29 mouse cellular contexts compared by ENCODE assay signal in the genomic region with DNA sequence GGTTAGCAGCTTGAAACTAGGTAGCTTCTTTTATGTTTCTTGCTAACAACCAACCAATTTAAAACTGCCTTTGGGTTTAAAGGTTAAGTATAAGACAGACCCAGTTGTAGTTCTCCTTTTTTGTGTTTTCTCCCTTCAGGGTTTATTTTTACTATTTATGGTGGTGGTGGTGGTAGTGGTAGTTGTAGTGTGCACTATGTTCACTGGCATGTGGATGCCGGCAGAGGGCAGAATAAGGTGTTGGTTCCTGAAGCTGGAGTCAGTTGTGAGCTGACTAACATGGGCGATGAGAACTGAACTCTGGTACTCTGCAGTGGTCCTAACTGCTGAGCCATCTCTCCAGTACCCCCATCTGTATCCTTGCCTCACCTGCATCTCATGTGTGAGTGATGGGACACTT. TPM values are rescaled to one million over a fixed set of nuclear protein-coding genes. Genes with fewer than 3 reads are reported as not detected.
DNase-seq lines count a peak whose midpoint lies in the region; ATAC-seq lines count a peak whose summit lies in the region.
"Had no signal": no experiment of that assay in that cellular context is flagged by ENCODE, and none has a peak within 500 bp of the region (broad histone marks: within the 10 kb centered on the region; RNA-seq: fewer than 3 reads in every experiment).

No protein-coding gene starts in this region.

- DNase-seq in heart, adult 11 months, result peak; percentile 52
- no peak for DNase-seq in heart, adult 8-10 months (ENCODE audit: low spot score)
- DNase-seq in R1 (ENCODE audit: low read depth, low spot score), result peak; percentile 63
- no peak for DNase-seq in thymus, postnatal 0 days (ENCODE audit: low spot score)
- no peak for DNase-seq in midbrain, embryonic 10.5 days (ENCODE audit: low spot score)
- DNase-seq: cerebellum, adult 11 months; cerebellum, adult 9-10 months; cerebellum, postnatal 36 days; kidney, adult 2 months; layer of hippocampus, postnatal 36 days; left cerebral cortex, postnatal 4 days; thymus, postnatal 25 days had no signal

- H3K27me3 ChIP-seq in megakaryocyte, embryonic 14.5 days (replicated peaks), result no peaks in the 10 kb centered on the region
- no peaks in the 10 kb centered on the region for H3K27me3 ChIP-seq in liver, embryonic 16.5 days (ENCODE audit: control insufficient read depth, insufficient read depth, low read depth, low read length)
- H3K27me3 ChIP-seq in midbrain, embryonic 10.5 days (ENCODE audit: low read depth, poor library complexity, severe bottlenecking), result no peaks in the 10 kb centered on the region
- H3K27me3 ChIP-seq: forebrain, embryonic 15.5 days; intestine, embryonic 15.5 days; lung, embryonic 15.5 days; midbrain, embryonic 13.5 days; neural tube, embryonic 13.5 days had no signal

- no peak overlapping the region for H3K9ac ChIP-seq in liver, embryonic 16.5 days (ENCODE audit: low read depth, low read length)
- H3K9ac ChIP-seq: forebrain, embryonic 15.5 days; intestine, embryonic 15.5 days; lung, embryonic 15.5 days; midbrain, embryonic 13.5 days; neural tube, embryonic 13.5 days had no signal

- no peaks in the 10 kb centered on the region for H3K9me3 ChIP-seq in megakaryocyte, embryonic 14.5 days
- no peaks in the 10 kb centered on the region for H3K9me3 ChIP-seq in liver, embryonic 16.5 days (replicated peaks; ENCODE audit: control insufficient read depth, low read length)
- H3K9me3 ChIP-seq in midbrain, embryonic 10.5 days (replicated peaks), result no peaks in the 10 kb centered on the region
- H3K9me3 ChIP-seq: forebrain, embryonic 10.5 days; forebrain, embryonic 15.5 days; G1E; intestine, embryonic 15.5 days; lung, embryonic 15.5 days; midbrain, embryonic 13.5 days; neural tube, embryonic 13.5 days had no signal

- peak overlapping the region; percentile 37 for H3K4me2 ChIP-seq in liver, embryonic 16.5 days (ENCODE audit: low read depth, low read length)
- H3K4me2 ChIP-seq: forebrain, embryonic 15.5 days; heart, embryonic 11.5 days; intestine, embryonic 15.5 days; lung, embryonic 15.5 days; midbrain, embryonic 13.5 days; neural tube, embryonic 13.5 days had no signal

- 85% methylated on average over 2 of the region's 2 CpGs for WGBS in liver, embryonic 16.5 days (ENCODE audit: insufficient replicate concordance)
- WGBS in midbrain, embryonic 10.5 days, result 96% methylated on average over 2 of the region's 2 CpGs

- peaks cover 72% of the 10 kb centered on the region for H3K36me3 ChIP-seq in megakaryocyte, embryonic 14.5 days (replicated peaks; ENCODE audit: low read length)
- peaks cover 39% of the 10 kb centered on the region for H3K36me3 ChIP-seq in liver, embryonic 16.5 days (ENCODE audit: control insufficient read depth, insufficient read depth)
- peaks cover 35% of the 10 kb centered on the region for H3K36me3 ChIP-seq in midbrain, embryonic 10.5 days

- no peak for ATAC-seq in megakaryocyte, adult 5-6 weeks (ENCODE audit: poor library complexity, severe bottlenecking)
- ATAC-seq in liver, embryonic 16.5 days (ENCODE audit: low read depth), result no peak
- ATAC-seq: CD4-positive, CD25-positive, alpha-beta regulatory T cell, adult 4 months; forebrain, embryonic 15.5 days; hindbrain, embryonic 16.5 days; intestine, embryonic 15.5 days; midbrain, embryonic 13.5 days had no signal

- H3K4me3 ChIP-seq in megakaryocyte, embryonic 14.5 days (replicated peaks), result peak overlapping the region; percentile 84
- H3K4me3 ChIP-seq in liver, embryonic 16.5 days (ENCODE audit: low read depth, low read length), result 0 out of 2 replicates have a peak overlapping the region, but pooled peaks have one; percentile 6
- no peak overlapping the region for H3K4me3 ChIP-seq in midbrain, embryonic 10.5 days
- H3K4me3 ChIP-seq: forebrain, embryonic 10.5 days; forebrain, embryonic 15.5 days; intestine, embryonic 15.5 days; lung, embryonic 15.5 days; midbrain, embryonic 13.5 days; neural tube, embryonic 13.5 days had no signal

- H3K4me1 ChIP-seq in megakaryocyte, embryonic 14.5 days, result peaks cover 95% of the 10 kb centered on the region
- H3K4me1 ChIP-seq in liver, embryonic 16.5 days (ENCODE audit: control insufficient read depth, low read depth, low read length), result peaks cover 49% of the 10 kb centered on the region
- H3K4me1 ChIP-seq in midbrain, embryonic 10.5 days, result peaks cover 20% of the 10 kb centered on the region

- H3K27ac ChIP-seq in liver, embryonic 16.5 days (ENCODE audit: low read length), result no peak overlapping the region
- H3K27ac ChIP-seq in midbrain, embryonic 10.5 days (replicated peaks), result no peak overlapping the region
- H3K27ac ChIP-seq: forebrain, embryonic 10.5 days; forebrain, embryonic 15.5 days; intestine, embryonic 15.5 days; kidney, postnatal 0 days; lung, embryonic 15.5 days; midbrain, embryonic 13.5 days; neural tube, embryonic 13.5 days had no signal

RNA-seq across cellular contexts. Expression of a gene that starts 49.0 kb away (rescaled TPM):
- total RNA-seq in heart, adult 8-10 months (2022), result under 1 TPM in 2 of 4 experiments, not detected in 2; 0.14 to 0.37 TPM
- not detected in 2 replicates for polyA plus RNA-seq in megakaryocyte, embryonic 14.5 days (2012; ENCODE audit: insufficient read depth, low replicate concordance)
- not detected in 2 replicates for total RNA-seq in megakaryocyte, adult 5-6 weeks (2015)
- total RNA-seq in megakaryocyte, adult 5-6 weeks (2017), result 0.22 TPM in 1 of 2 replicates, not detected in the other
- polyA plus RNA-seq in liver, embryonic 16.5 days (2015; fragmentation: Nextera tagmentation; extraction: Ambion mirVana), result 0.04 TPM in 2 replicates
- 0.35 and 0.36 TPM in 2 replicates for polyA plus RNA-seq in thymus, postnatal 0 days (2015; fragmentation: Nextera tagmentation; extraction: Ambion mirVana)
- polyA plus RNA-seq in midbrain, embryonic 10.5 days (2016; fragmentation: Nextera tagmentation; extraction: Ambion mirVana), result 0.16 and 0.37 TPM in 2 replicates
- total RNA-seq: gastrocnemius, adult 8-10 months; hematopoietic stem cell, adult 5-6 weeks; megakaryocyte progenitor cell, adult 5-6 weeks had no signal
- polyA plus RNA-seq: G1E had no signal

Comparison
In these comparisons a context has a peak if more than half of its experiments do, and no peak if none do; other contexts are left out.
1. DNase-seq: peak in heart, adult 11 months (single experiment) and R1 (single experiment); none in heart, adult 8-10 months (single experiment), thymus, postnatal 0 days (single experiment) and midbrain, embryonic 10.5 days (single experiment).